Mouse (Mus musculus): ENCODE measurements around the gene Akr7a5. TPM values are rescaled to one million over a fixed set of nuclear protein-coding genes. Genes with fewer than 3 reads are reported as not detected.

Gene Akr7a5
- polyA plus RNA-seq (2014; fragmentation: Illumina TruSeq; extraction: RNeasy Lipid Tissue Mini Kit (QIAGEN cat#74804); ENCODE audit: insufficient read depth, low read depth, low replicate concordance) = 31.1 TPM

GRCm38 (mm10) chr4:139310171-139310898 is at the start of gene Akr7a5, which contains the start of gene Pqlc2:
Gene Akr7a5, plus strand, starts transcription at chr4:139310744.
Gene Pqlc2, minus strand, starts transcription at chr4:139310708.

GRCm38 (mm10) chr4:139351931-139352711 is 41.6 kb downstream of the Akr7a5 start, which contains the start of the genes Mrto4, Emc1 and Ubr4:
Gene Mrto4, minus strand, starts transcription at chr4:139352576.
Gene Emc1, plus strand, starts transcription at chr4:139352587.
Gene Ubr4, plus strand, starts transcription at chr4:139352609.

Other genes with a start within 250 kb of the Akr7a5 start
- not detected for gene Htr6, start 235.2 kb upstream of the Akr7a5 start, polyA plus RNA-seq (2014; fragmentation: Illumina TruSeq; extraction: RNeasy Lipid Tissue Mini Kit (QIAGEN cat#74804); ENCODE audit: insufficient read depth, low read depth, low replicate concordance)
- 205 TPM for gene Nbl1, start 217.8 kb upstream of the Akr7a5 start, polyA plus RNA-seq (2014; fragmentation: Illumina TruSeq; extraction: RNeasy Lipid Tissue Mini Kit (QIAGEN cat#74804); ENCODE audit: insufficient read depth, low read depth, low replicate concordance)
- 280 TPM for gene Minos1, start 179.6 kb upstream of the Akr7a5 start, polyA plus RNA-seq (2014; fragmentation: Illumina TruSeq; extraction: RNeasy Lipid Tissue Mini Kit (QIAGEN cat#74804); ENCODE audit: insufficient read depth, low read depth, low replicate concordance)
- gene Capzb, start 117.8 kb upstream of the Akr7a5 start, polyA plus RNA-seq (2014; fragmentation: Illumina TruSeq; extraction: RNeasy Lipid Tissue Mini Kit (QIAGEN cat#74804); ENCODE audit: insufficient read depth, low read depth, low replicate concordance) = 230 TPM
- gene Pqlc2, start within 50 bp of the Akr7a5 start, polyA plus RNA-seq (2014; fragmentation: Illumina TruSeq; extraction: RNeasy Lipid Tissue Mini Kit (QIAGEN cat#74804); ENCODE audit: insufficient read depth, low read depth, low replicate concordance) = 6.3 TPM
- gene Mrto4, start 41.8 kb downstream of the Akr7a5 start, polyA plus RNA-seq (2014; fragmentation: Illumina TruSeq; extraction: RNeasy Lipid Tissue Mini Kit (QIAGEN cat#74804); ENCODE audit: insufficient read depth, low read depth, low replicate concordance) = 30.3 TPM
- gene Emc1, start 41.8 kb downstream of the Akr7a5 start, polyA plus RNA-seq (2014; fragmentation: Illumina TruSeq; extraction: RNeasy Lipid Tissue Mini Kit (QIAGEN cat#74804); ENCODE audit: insufficient read depth, low read depth, low replicate concordance) = 8.2 TPM
- 41.2 TPM for gene Ubr4, start 41.9 kb downstream of the Akr7a5 start, polyA plus RNA-seq (2014; fragmentation: Illumina TruSeq; extraction: RNeasy Lipid Tissue Mini Kit (QIAGEN cat#74804); ENCODE audit: insufficient read depth, low read depth, low replicate concordance)
- gene Iffo2, start 219.8 kb downstream of the Akr7a5 start, polyA plus RNA-seq (2014; fragmentation: Illumina TruSeq; extraction: RNeasy Lipid Tissue Mini Kit (QIAGEN cat#74804); ENCODE audit: insufficient read depth, low read depth, low replicate concordance) = 4.4 TPM

All from lung, adult 10 weeks (tissue).